Comparison of ENCODE assay signal across 25 mouse cellular contexts in the genomic region with DNA sequence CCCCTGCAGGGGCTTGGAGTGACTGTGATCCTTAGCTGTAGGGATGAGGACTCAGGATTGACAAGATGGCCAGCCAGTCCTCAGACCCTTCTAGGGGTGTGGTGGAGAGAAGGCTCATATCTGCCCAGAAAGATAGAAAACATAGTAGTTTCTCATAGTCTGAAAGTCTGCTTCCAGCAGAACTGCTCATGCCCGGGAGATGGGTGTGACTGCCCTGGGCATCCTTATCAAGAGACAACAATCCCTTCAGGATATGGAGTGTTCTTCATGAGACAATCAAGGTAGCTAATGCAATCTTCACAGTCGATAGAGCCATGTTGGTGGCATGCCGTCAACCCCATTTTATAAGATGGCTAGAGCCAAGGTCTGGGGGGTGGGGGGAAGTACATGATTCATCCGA.
"Had no signal": no experiment of that assay in that cellular context is flagged by ENCODE, and none has a peak within 500 bp of the region (broad histone marks: within the 10 kb centered on the region; RNA-seq: fewer than 3 reads in every experiment).

No protein-coding gene starts in this region.

- ATAC-seq: hindbrain, embryonic 16.5 days; inflammation-experienced regulatory T-cells, adult 6 months; intestine, embryonic 15.5 days; intestine, postnatal 0 days had no signal

- H3K36me3 ChIP-seq: heart, embryonic 13.5 days; heart, embryonic 15.5 days; hindbrain, embryonic 10.5 days; hindbrain, embryonic 12.5 days; intestine, embryonic 15.5 days; limb, embryonic 10.5 days; limb, embryonic 12.5 days had no signal

- H3K9me3 ChIP-seq: heart, embryonic 13.5 days; heart, embryonic 15.5 days; hindbrain, embryonic 10.5 days; hindbrain, embryonic 12.5 days; intestine, embryonic 15.5 days; limb, embryonic 10.5 days; limb, embryonic 12.5 days had no signal

- H3K27me3 ChIP-seq: heart, embryonic 13.5 days; hindbrain, embryonic 12.5 days; intestine, embryonic 15.5 days; limb, embryonic 12.5 days had no signal

- H3K4me1 ChIP-seq: heart, embryonic 13.5 days; heart, embryonic 15.5 days; intestine, embryonic 15.5 days; limb, embryonic 10.5 days; limb, embryonic 12.5 days had no signal

- DNase-seq: gastrocnemius, adult 2 months; gastrocnemius, postnatal 10 days; gastrocnemius, postnatal 25 days; heart, adult 2 months; heart, postnatal 14 days; heart, postnatal 4 days; kidney, adult 18-20 months; kidney, adult 8-10 months; kidney, postnatal 10 days; kidney, postnatal 25 days; kidney, postnatal 4 days had no signal

- H3K4me2 ChIP-seq: heart, embryonic 11.5 days; heart, embryonic 13.5 days; heart, embryonic 15.5 days; hindbrain, embryonic 12.5 days; hindbrain, embryonic 14.5 days; intestine, embryonic 15.5 days; limb, embryonic 12.5 days had no signal

- H3K27ac ChIP-seq: gastrocnemius, adult 2 months; heart, adult 2 months; heart, embryonic 13.5 days; heart, embryonic 15.5 days; hindbrain, embryonic 10.5 days; hindbrain, embryonic 12.5 days; hindbrain, embryonic 14.5 days; intestine, embryonic 15.5 days; layer of hippocampus, adult 2 months; left cerebral cortex, adult 2 months; limb, embryonic 10.5 days; limb, embryonic 12.5 days had no signal

- H3K9ac ChIP-seq: heart, embryonic 13.5 days; heart, embryonic 15.5 days; hindbrain, embryonic 12.5 days; hindbrain, embryonic 14.5 days; intestine, embryonic 15.5 days; limb, embryonic 12.5 days had no signal

- H3K4me3 ChIP-seq: gastrocnemius, adult 2 months; heart, adult 2 months; heart, embryonic 13.5 days; heart, embryonic 15.5 days; hindbrain, embryonic 10.5 days; hindbrain, embryonic 12.5 days; intestine, embryonic 15.5 days; layer of hippocampus, adult 2 months; left cerebral cortex, adult 2 months; limb, embryonic 10.5 days; limb, embryonic 12.5 days had no signal
